Mouse (Mus musculus) erythroblast, adult 5-6 weeks (primary cell): ENCODE measurements around the gene Cpm. TPM values are rescaled to one million over a fixed set of nuclear protein-coding genes. Genes with fewer than 3 reads are reported as not detected.

ENCODE experiments used
- ATAC-seq: replicated peaks from 2 replicates; pipeline ENCODE4 v1.8.0; 2016; ENCODE audit warnings: moderate number of reproducible peaks, mild to moderate bottlenecking, moderate TSS enrichment, inconsistent platforms; ENCODE audit not compliant: poor library complexity, low FRiP score, severe bottlenecking
- total RNA-seq, 2 experiments: library from RNA; stranded (forward) in 1 of 2; stranded (reverse) in 1 of 2; fragments of 150-400 nt in 1 of 2; fragments of 200-764, 138-1000 nt in 1 of 2; gene quantifications; 2 replicates each; pipeline versions ENCODE4 v1.2.3 to v1.2.4; 2015 to 2017; ENCODE audit warnings: low replicate concordance in 2 of 2

The Cpm gene
- total RNA-seq, 2 experiments from 2014 or later: 0.60 TPM; not detected in 1

- ATAC-seq: no peak
Observed at GRCm38 (mm10) chr10:117642491-117643262, 13.4 kb downstream of the Cpm start.

- ATAC-seq: no peak
Observed at GRCm38 (mm10) chr10:117643302-117643701, 14.0 kb downstream of the Cpm start.

GRCm38 (mm10) chr10:117643711-117644428, 14.6 kb downstream of the Cpm start:
- ATAC-seq: no peak

- no peak for ATAC-seq
Observed at GRCm38 (mm10) chr10:117644429-117644748, 15.1 kb downstream of the Cpm start.

- no peak for ATAC-seq
Observed at GRCm38 (mm10) chr10:117644828-117645227, 15.5 kb downstream of the Cpm start.

- no peak for ATAC-seq
Observed at GRCm38 (mm10) chr10:117645487-117645964, 16.2 kb downstream of the Cpm start.

- ATAC-seq: no peak
Observed at GRCm38 (mm10) chr10:117646482-117647157, 17.3 kb downstream of the Cpm start.

GRCm38 (mm10) chr10:117647158-117647505, 17.8 kb downstream of the Cpm start:
- no peak for ATAC-seq

GRCm38 (mm10) chr10:117647964-117648472, 18.7 kb downstream of the Cpm start:
- no peak for ATAC-seq

GRCm38 (mm10) chr10:117648643-117649042, 19.3 kb downstream of the Cpm start:
- no peak for ATAC-seq

- ATAC-seq: no peak
Observed at GRCm38 (mm10) chr10:117649292-117650041, 20.2 kb downstream of the Cpm start.

- no peak for ATAC-seq
Observed at GRCm38 (mm10) chr10:117650042-117650655, 20.8 kb downstream of the Cpm start.

GRCm38 (mm10) chr10:117650725-117651124, 21.4 kb downstream of the Cpm start:
- no peak for ATAC-seq

GRCm38 (mm10) chr10:117651587-117652377, 22.5 kb downstream of the Cpm start:
- ATAC-seq: no peak

GRCm38 (mm10) chr10:117652378-117652774, 23.1 kb downstream of the Cpm start:
- ATAC-seq: no peak

- ATAC-seq: no peak
Observed at GRCm38 (mm10) chr10:117652930-117653778, 23.9 kb downstream of the Cpm start.

- no peak for ATAC-seq
Observed at GRCm38 (mm10) chr10:117653779-117654173, 24.5 kb downstream of the Cpm start.
